Mouse (Mus musculus): ENCODE results near the gene Rpia.

DNA sequence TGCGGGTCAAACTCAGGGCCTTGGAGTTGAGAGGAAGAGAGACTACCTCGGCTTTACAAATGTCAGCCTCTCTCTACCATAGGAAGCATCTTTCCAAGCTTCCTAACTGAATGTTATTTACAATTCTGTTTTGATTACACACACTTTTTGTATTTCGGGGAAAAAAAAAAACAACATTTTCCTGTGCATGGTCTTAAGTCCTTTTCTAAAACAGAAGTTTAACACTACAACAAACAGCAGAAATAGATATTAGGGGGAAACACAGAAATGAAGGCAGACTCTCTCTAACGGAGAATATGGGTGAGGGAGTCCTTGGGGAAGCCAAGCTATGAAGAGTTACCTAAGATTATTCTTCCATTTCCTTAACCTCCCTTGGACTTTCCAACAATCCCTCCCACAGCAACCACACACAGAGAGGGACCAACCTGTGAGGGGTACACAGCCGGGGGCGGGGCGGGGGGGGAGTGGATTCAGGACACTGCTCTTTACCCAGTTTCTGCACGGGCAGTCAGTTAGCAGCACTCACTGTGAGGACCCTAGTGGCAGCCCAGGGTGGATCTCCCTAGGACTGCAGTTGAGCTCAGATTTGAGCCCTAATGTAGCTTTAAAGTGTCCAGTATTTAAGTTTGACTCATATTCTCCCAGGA is 40.7 kb downstream of the Rpia start:
- no peak for TF ChIP-seq GATA1 (IDR thresholded peaks at IDR 0.05; ENCODE audit: borderline replicate concordance, low read length)
- TF ChIP-seq FLI1 (IDR thresholded peaks at IDR 0.05; ENCODE audit: low read length), result no peak

Data from megakaryocyte, embryonic 14.5 days (primary cell).